Mouse (Mus musculus) limb, embryonic 14.5 days (tissue): Measurements from ENCODE around the gene Tjp1. TPM values are rescaled to one million over a fixed set of nuclear protein-coding genes. Genes with fewer than 3 reads are reported as not detected.

ENCODE experiments used
- ATAC-seq: fragments of 200-750 bp; cut with Nextera tagmentation; 2 replicates; pipeline ENCODE4 v1.8.0; 2017; ENCODE audit warnings: low read depth, moderate number of reproducible peaks, moderate TSS enrichment; ENCODE audit not compliant: low FRiP score
- DNase-seq: peaks from one replicate; pipeline ENCODE4 v3.0.0-alpha.2; 2015; ENCODE audit warnings: low spot score
- H3K27ac ChIP-seq: fragments of 300-500 bp; sonication (generic); replicated peaks from 2 replicates; pipeline ENCODE4 v1.5.1; 2014; ENCODE audit warnings: low read depth, mild to moderate bottlenecking, low read length, moderate library complexity, mixed read lengths
- H3K27me3 ChIP-seq: fragments of 300-500 bp; sonication (generic); 2 replicates; pipeline ENCODE4 v1.6.1; 2014; ENCODE audit warnings: low read length, mixed read lengths; ENCODE audit not compliant: control insufficient read depth, insufficient read depth
- H3K36me3 ChIP-seq: fragments of 300-500 bp; sonication (generic); 2 replicates; pipeline ENCODE4 v1.6.1; 2014; ENCODE audit warnings: mild to moderate bottlenecking, low read length, moderate library complexity, mixed read lengths; ENCODE audit not compliant: control insufficient read depth, insufficient read depth
- H3K4me1 ChIP-seq: fragments of 300-500 bp; sonication (generic); 2 replicates; pipeline ENCODE4 v1.6.1; 2014; ENCODE audit warnings: antibody characterized with exemption, low read length, mixed read lengths; ENCODE audit not compliant: control insufficient read depth, insufficient read depth
- H3K4me2 ChIP-seq: fragments of 300-500 bp; sonication (generic); replicated peaks from 2 replicates; pipeline ENCODE4 v1.6.1; 2014; ENCODE audit warnings: low read depth, mild to moderate bottlenecking, low read length, moderate library complexity; ENCODE audit not compliant: severe bottlenecking
- H3K4me3 ChIP-seq: fragments of 300-500 bp; sonication (generic); replicated peaks from 2 replicates; pipeline ENCODE4 v1.5.1; 2014; ENCODE audit warnings: low read length
- H3K9ac ChIP-seq: fragments of 300-500 bp; sonication (generic); 2 replicates; pipeline ENCODE4 v1.6.1; 2014; ENCODE audit warnings: mild to moderate bottlenecking, low read depth, low read length, moderate library complexity; ENCODE audit not compliant: severe bottlenecking
- H3K9me3 ChIP-seq: fragments of 300-500 bp; sonication (generic); 2 replicates; pipeline ENCODE4 v1.6.1; 2016; ENCODE audit warnings: low read length; ENCODE audit not compliant: control insufficient read depth
- POLR2A ChIP-seq: fragments of 200-500 bp; IDR thresholded peaks from 2 replicates; pipeline ENCODE4 v1.8.0; 2012; ENCODE audit warnings: inconsistent platforms, mild to moderate bottlenecking, moderate library complexity, borderline replicate concordance; ENCODE audit not compliant: insufficient read depth, insufficient read length; ENCODE audit errors: extremely low read depth
- WGBS: fragments of 180-500 bp; shearing (Covaris S2); extraction: QIAGEN DNeasy Blood & Tissue Kit; methylation state at CpG from one replicate; pipeline ENCODE4 v1.1.7; 2014; 5-methylcytosine and 5-hydroxymethylcytosine counted together
- polyA plus RNA-seq, 2 experiments: library from polyadenylated mRNA; depleted of rRNA in 1 of 2; stranded (reverse) in 1 of 2; unstranded in 1 of 2; fragments of >200 nt; fragmentation: Nextera tagmentation in 1 of 2; extraction: Ambion mirVana in 1 of 2; gene quantifications; 2 replicates each; pipeline versions ENCODE4 v1.2.1 to v1.2.3; 2012 to 2014

Tjp1 gene
- polyA plus RNA-seq, 2 experiments, result 17.9 to 37.2 TPM

- no peaks in the 10 kb centered on the region for H3K9me3 ChIP-seq
- TF ChIP-seq POLR2A, result no peak
- no peaks in the 10 kb centered on the region for H3K36me3 ChIP-seq
- WGBS, result 37% methylated on average over 6 of the region's 6 CpGs
- H3K27me3 ChIP-seq, result no peaks in the 10 kb centered on the region
- H3K4me1 ChIP-seq, result no peaks in the 10 kb centered on the region
- H3K4me2 ChIP-seq, result no peak overlapping the region
- no peak overlapping the region for H3K27ac ChIP-seq
- H3K4me3 ChIP-seq, result no peak overlapping the region
- DNase-seq (no peak), ATAC-seq (no peak)
- no peak overlapping the region; the same call in 1 of the 2 replicates for H3K9ac ChIP-seq
These were observed 145.7 kb downstream of the Tjp1 start for GRCm38 (mm10) chr7:65381896-65382295.

DNA sequence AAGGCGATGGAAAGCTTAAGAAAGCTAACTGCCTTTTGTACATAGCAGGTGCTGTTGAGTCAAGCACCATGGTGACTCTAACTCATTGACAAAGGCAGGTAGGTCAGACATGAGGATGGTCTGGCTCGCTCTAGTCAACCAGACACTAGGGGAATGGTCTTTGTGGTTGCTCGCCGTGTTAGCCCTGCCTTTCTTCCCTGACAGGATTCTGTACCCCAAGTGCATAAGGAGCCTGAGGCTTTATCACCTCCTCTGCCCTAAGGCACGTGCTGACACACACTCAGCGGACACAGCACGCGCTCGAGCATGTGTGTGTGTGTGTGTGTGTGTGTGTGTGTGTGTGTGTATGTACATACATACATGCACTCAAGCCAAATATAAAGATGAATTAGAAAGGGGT is 146.9 kb downstream of the Tjp1 start:
- H3K27me3 ChIP-seq, result no peaks in the 10 kb centered on the region
- no peak overlapping the region for H3K4me3 ChIP-seq
- no peak for DNase-seq
- ATAC-seq, result no peak
- H3K9me3 ChIP-seq, result no peaks in the 10 kb centered on the region
- 89% methylated on average over 9 of the region's 9 CpGs for WGBS
- H3K36me3 ChIP-seq, result no peaks in the 10 kb centered on the region
- no peak overlapping the region for H3K27ac ChIP-seq
- no peak overlapping the region for H3K4me2 ChIP-seq
- no peaks in the 10 kb centered on the region for H3K4me1 ChIP-seq
- H3K9ac ChIP-seq, result no peak overlapping the region
- no peak for TF ChIP-seq POLR2A

DNA sequence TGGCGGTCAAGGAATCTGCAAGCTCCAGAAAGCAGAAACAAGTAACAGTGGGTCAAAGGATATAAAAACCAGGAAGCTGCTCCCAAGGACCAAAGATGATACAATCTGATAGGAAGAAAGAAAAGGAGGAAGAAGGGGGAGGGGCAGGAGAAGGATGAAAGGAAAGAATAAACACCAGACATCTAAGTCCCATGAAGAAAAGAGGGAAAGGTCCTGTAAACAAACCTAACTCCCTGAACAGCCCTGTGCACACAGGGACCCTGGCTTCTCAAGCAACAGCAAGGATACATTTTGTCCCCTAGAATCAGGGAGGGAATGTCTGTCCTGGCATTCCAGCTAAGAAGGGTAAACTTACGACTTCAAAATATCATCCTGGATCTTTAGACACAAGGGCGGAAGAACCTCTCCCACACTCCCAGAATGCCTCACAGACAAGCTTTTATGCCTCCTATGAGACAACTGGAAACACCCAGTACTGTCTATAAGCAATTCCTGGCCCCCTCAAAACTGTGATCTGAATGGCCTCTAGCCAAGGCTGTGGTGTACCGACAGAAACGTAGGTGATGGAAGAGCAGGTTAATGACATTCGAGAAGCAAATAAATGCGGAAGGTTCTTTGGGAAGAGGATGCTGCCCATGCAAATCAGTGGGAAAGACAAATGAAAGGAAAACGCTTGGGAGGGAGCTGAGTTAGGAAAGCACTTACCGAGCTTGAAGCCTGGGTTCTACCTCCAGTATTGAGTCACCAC is 148.6 kb downstream of the Tjp1 start:
- no peaks in the 10 kb centered on the region for H3K9me3 ChIP-seq
- no peak overlapping the region for H3K4me2 ChIP-seq
- no peak overlapping the region for H3K27ac ChIP-seq
- H3K27me3 ChIP-seq, result no peaks in the 10 kb centered on the region
- H3K4me1 ChIP-seq, result no peaks in the 10 kb centered on the region
- TF ChIP-seq POLR2A, result no peak
- no peak overlapping the region for H3K4me3 ChIP-seq
- ATAC-seq, result no peak
- H3K9ac ChIP-seq, result no peak overlapping the region
- WGBS, result 58% methylated on average over 9 of the region's 9 CpGs
- DNase-seq, result no peak
- H3K36me3 ChIP-seq, result no peaks in the 10 kb centered on the region

GRCm38 (mm10) chr7:65377521-65377920 is 150.1 kb downstream of the Tjp1 start:
- no peaks in the 10 kb centered on the region for H3K27me3 ChIP-seq
- no peak overlapping the region for H3K4me2 ChIP-seq
- H3K9me3 ChIP-seq, result no peaks in the 10 kb centered on the region
- H3K9ac ChIP-seq, result no peak overlapping the region
- H3K4me1 ChIP-seq, result no peaks in the 10 kb centered on the region
- H3K27ac ChIP-seq, result no peak overlapping the region
- H3K4me3 ChIP-seq, result no peak overlapping the region
- WGBS, result 88% methylated on average over 3 of the region's 3 CpGs
- DNase-seq (no peak), ATAC-seq (no peak)
- no peaks in the 10 kb centered on the region for H3K36me3 ChIP-seq
- no peak for TF ChIP-seq POLR2A

- DNase-seq (no peak), ATAC-seq (no peak)
- WGBS, result 79% methylated on average over 3 of the region's 3 CpGs
- no peak for TF ChIP-seq POLR2A
- Histone ChIP-seq H3K9me3 (no peaks in the 10 kb centered on the region), H3K4me1 (peaks cover 4% of the 10 kb centered on the region; the same call in 1 of the 2 replicates), H3K27ac (no peak overlapping the region), H3K36me3 (no peaks in the 10 kb centered on the region), H3K4me2 (no peak overlapping the region), H3K9ac (no peak overlapping the region), H3K4me3 (no peak overlapping the region), H3K27me3 (no peaks in the 10 kb centered on the region)
These were observed 152.0 kb downstream of the Tjp1 start for GRCm38 (mm10) chr7:65375621-65376020.
